Mouse (Mus musculus) heart, postnatal 4 days (tissue): ENCODE data around the gene Krtap2-4. TPM values are rescaled to one million over a fixed set of nuclear protein-coding genes. Genes with fewer than 3 reads are reported as not detected.
"Not testable (repeated sequence)": the region's sequence is repeated elsewhere in the genome, so short reads cannot be mapped to it uniquely, and the experiment has no call there.

Experiments
- DNase-seq: peaks from one replicate; pipeline ENCODE4 v3.0.0; 2021
- total RNA-seq, 2 experiments: library from RNA; stranded (reverse); gene quantifications; 2 replicates each; pipeline ENCODE4 v1.2.3; 2021

Krtap2-4 gene
- total RNA-seq = not detected

DNA sequence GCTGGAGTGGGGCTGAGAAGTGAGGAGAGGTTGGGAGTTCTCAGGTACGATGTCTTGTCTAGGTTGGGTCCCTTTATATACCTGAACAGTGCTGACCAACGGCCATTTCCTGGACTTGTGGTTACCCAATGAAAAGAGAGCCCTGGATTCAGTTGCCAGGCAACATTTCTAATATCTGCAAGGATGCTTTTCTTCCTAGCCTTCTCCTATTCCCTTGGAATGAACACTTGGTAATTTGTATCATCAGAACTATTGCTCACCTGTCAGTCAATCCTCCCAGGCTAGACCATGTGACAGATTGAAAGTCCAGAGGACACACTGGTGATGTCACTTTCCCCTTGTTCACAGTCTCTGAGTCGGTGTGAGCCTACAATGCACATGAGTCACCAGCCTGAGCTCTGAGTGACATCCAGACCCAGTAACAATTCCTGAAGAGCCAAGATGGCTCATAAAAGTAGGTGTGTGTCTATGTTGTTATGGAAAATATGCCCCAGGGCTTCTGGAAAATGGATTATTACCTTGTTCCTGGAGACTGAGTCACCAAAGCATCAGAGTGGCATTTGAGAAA lies at the start of gene Krtap2-4:
Gene Krtap2-4 (minus strand): TSS at position 51 of the 568 bp plus-strand sequence.
- no peak for DNase-seq

- no peak for DNase-seq
Measured at GRCm38 (mm10) chr11:99662802-99663201, 48.2 kb upstream of the Krtap2-4 start.

- DNase-seq = no peak
Measured at GRCm38 (mm10) chr11:99659256-99659655, 44.6 kb upstream of the Krtap2-4 start.

DNA sequence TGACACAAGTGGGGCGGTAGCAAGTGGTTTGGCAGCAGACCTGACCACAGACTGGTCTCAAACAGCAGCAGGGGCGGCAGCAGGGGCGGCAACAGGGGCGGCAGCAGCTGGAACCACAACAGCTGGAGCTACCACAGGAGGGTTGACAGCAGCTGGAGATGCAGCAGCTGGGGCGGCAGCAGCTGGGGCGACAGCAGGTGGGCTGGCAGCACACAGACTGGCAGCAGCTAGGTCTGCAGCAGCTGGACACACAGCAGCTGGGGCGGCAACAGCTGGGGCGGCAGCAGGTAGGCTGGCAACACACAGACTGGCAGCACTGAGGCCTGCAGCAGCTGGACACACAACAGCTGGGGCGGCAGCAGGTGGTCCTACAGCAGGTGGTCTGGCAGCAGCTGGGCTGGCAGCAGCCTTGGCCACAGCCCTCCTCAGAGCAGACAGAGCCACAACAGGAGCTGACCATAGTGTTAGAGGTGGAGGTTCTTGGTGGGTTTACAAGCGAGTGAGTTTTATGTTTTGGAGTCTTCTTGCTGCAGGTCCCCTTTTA lies 43.9 kb upstream of the Krtap2-4 start, which contains the start of gene Gm11563:
Gene Gm11563 (minus strand): TSS at position 494 of the 544 bp plus-strand sequence.
- DNase-seq = not testable (repeated sequence)

DNA sequence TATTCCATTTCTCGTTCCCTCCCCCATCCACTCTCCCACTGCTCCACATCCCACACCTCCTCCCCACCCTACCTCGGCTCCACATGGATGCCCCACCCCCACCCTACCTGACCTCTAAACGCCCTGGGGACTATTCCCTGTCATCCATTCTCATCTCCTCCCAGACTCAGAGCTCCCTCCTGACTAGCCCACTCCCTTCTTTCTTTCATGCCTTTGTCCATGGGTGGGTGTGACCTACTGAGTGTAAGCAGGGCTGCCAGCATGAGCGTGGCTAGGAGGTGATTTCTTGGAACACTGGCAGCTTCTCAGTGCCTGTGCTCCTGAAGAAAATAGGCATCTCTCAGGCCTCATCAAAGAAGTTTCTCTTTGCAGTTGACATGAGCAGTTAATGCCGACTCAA lies 42.4 kb upstream of the Krtap2-4 start:
- DNase-seq = no peak

GRCm38 (mm10) chr11:99650136-99650535 lies 35.5 kb upstream of the Krtap2-4 start, which contains the start of gene Gm11555:
TSS of gene Gm11555 (minus strand) at chr11:99650236.
- no peak for DNase-seq

GRCm38 (mm10) chr11:99646444-99646843 lies 31.8 kb upstream of the Krtap2-4 start:
- DNase-seq = no peak

GRCm38 (mm10) chr11:99644351-99644750 lies 29.7 kb upstream of the Krtap2-4 start:
- no peak for DNase-seq

DNA sequence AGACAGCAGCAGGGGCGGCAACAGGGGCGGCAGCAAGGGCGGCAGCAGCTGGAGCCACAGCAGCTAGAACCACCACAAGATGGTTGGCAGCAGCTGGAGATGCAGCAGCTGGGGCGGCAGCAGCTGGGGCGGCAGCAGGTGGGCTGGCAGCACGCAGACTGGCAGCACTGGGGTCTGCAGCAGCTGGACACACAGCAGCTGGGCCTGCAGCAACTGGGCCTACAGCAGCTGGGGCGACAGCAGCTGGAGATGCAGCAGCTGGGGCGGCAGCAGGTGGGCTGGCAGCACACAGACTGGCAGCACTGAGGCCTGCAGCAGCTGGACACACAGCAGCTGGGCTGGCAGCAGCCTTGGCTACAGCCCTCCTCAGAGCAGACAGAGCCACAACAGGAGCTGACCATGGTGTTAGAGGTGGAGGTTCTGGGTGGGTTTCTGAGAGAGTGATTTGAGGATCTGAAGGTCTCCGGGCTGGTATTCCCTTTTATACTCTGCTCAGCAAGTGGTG lies 29.0 kb upstream of the Krtap2-4 start, which contains the start of gene Krtap4-7:
Gene Krtap4-7 (minus strand): TSS at position 455 of the 505 bp plus-strand sequence.
- DNase-seq = not testable (repeated sequence)

DNA sequence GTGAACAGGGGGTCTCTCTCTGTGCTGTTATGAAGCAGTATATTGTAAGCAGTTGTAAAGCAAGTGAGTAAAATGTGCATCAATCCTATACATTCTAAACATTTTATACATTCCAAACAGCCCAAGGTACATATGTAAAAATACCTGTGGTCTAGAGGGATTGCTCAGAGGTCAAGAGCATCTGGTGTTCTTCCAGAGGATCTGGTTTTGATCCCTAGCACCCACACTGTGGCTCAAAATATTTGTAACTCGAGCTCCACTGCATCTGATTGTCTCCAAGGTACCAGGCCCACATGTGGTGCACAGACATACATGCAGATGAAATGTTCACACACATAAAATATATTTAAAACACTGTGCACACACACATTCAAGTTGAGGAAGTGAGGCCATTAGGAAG lies 26.3 kb upstream of the Krtap2-4 start:
- no peak for DNase-seq

DNA sequence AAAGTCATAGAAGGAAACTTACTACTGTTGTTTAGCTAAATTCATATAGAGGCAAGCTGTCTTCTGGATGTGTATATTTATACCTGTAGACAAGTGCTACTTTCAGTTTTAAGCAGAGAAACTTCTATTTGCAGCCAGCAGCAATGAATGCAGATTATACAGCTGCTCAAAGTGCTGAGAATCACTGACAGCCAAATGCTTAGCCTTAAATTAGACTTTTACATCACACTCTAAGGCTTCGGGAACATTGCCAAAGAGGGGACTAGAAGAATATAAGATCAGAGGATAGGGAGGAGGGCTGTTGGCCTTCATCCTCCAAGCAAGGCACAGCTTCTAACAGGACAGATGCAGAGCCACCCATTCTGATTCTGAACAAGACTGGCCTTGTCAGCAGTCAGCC lies 22.4 kb upstream of the Krtap2-4 start:
- DNase-seq = no peak

GRCm38 (mm10) chr11:99634653-99635134 lies 20.0 kb upstream of the Krtap2-4 start, which contains the start of gene Krtap4-2:
TSS of gene Krtap4-2 (minus strand) at chr11:99635084.
- no peak for DNase-seq

DNA sequence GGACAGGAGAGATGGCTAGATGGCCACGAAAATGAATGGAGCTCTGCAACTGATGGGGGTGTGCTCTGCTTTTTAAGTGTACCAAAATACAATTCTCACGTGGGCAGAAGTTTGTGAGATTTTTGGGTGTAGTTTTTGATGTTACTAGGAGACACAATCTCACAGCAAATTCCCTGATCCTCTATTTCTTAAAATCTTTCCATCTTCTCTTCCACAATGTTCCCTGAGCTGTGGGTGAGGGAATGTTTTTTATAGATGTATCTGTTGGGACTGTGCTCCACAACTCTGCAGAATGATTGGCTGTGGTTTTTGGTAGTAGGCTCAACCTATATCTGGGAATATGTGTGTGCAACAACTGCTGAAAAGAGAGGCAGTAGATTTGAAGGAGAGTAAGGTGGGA lies 18.6 kb upstream of the Krtap2-4 start:
- no peak for DNase-seq

- no peak for DNase-seq
Measured at GRCm38 (mm10) chr11:99630890-99631289, 16.2 kb upstream of the Krtap2-4 start.

DNA sequence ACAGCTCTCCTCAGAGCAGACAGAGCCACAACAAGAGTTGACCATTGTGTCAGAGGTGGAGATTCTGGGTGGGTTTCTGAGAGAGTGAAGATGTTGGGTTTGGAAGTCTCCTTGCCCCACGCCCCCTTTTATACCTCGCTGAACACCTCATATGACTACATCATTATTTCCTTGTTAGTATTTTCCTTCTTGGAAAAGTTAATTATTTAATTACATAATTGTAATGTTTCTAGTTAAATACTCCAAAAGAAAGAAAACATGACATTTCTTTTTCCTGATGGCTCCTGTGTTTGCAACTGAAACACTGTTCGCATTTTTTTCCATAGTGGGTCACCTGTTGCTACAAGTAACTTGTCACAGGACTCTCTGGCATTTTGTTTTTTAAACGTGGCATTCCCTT lies 13.5 kb upstream of the Krtap2-4 start, which contains the start of gene Krtap4-1:
Gene Krtap4-1 (minus strand): TSS at position 101 of the 400 bp plus-strand sequence.
- no peak for DNase-seq

DNA sequence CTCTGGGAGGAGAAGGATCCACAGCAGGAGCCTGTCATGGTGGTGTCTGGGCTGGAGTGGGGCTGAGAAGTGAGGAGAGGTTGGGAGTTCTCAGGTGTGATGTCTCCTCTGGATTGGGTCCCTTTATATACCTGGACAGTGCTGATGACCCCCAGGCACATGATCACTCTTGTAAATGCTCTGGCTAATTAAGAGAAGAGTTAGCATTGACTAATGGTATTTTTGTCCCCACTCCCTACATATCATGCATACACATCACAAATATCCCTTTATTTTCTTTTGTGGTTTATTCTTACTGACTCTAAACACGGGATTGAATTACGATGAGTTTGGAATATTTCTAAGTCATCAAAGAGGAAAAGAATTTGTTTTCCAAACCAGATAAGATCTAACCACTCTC lies 5.7 kb upstream of the Krtap2-4 start, which contains the start of gene Gm11562:
Gene Gm11562 (minus strand): TSS at position 101 of the 400 bp plus-strand sequence.
- DNase-seq = no peak

GRCm38 (mm10) chr11:99610089-99610488 lies 4.6 kb downstream of the Krtap2-4 start, which contains the start of gene Gm11937:
TSS of gene Gm11937 (minus strand) at chr11:99610189.
- not testable (repeated sequence) for DNase-seq

DNA sequence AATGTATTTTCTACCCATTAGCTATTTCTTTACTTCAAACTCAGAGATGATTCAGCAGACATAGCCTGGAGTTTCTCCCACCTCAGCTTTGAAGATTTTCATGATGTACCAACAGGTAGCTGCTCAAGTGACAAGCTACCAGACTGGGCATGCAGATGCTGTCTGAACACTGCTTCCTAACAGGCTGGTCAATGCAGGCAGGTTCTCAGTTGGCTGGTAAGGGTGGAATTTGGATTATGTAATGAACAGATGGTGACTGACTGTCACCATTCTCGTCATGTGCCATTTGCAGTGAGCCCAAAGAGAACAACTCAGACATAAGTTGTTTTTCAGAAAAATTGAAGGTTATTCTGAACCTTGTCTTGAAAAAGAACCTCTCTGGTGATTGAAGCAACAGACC lies 5.5 kb downstream of the Krtap2-4 start:
- DNase-seq = no peak

DNA sequence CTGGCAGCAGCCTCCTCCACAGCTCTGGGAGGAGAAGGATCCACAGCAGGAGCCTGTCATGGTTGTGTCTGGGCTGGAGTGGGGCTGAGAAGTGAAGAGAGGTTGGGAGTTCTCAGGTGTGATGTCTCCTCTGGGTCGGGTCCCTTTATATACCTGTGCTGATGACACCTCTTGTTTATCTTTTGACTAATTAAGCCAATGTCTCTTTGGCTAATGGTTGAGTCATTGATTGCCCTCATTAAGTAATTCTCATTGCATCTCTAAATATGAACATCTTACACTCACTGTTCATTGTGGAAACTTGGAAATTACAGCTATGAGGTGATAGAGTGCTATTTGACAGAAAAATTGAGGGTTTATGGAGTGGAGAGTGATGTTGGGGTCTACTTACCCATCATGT lies 11.4 kb downstream of the Krtap2-4 start, which contains the start of gene Gm11938:
Gene Gm11938 (minus strand): TSS at position 101 of the 400 bp plus-strand sequence.
- not testable (repeated sequence) for DNase-seq

DNA sequence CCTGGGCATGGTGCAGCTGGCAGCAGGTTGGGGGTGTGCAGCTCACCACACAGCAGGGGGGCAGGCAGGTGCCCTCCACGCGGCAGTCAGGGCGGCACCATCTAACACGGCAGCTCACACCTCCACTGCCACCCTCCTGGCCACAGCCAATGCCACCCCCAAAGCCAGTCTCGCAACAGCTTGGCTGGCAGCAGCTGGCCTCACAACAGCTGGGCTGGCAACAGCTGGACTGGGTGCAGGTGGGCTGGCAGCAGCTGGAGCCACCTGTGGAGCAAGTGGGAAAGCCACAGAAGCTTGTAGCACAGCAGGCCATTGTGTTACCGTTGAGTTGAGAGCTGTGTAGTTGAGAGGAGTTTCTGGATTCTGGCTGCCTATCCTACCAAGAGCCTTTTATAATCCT lies 16.9 kb downstream of the Krtap2-4 start, which contains the start of gene Krtap9-3:
Gene Krtap9-3 (minus strand): TSS at position 364 of the 400 bp plus-strand sequence.
- DNase-seq = not testable (repeated sequence)

DNA sequence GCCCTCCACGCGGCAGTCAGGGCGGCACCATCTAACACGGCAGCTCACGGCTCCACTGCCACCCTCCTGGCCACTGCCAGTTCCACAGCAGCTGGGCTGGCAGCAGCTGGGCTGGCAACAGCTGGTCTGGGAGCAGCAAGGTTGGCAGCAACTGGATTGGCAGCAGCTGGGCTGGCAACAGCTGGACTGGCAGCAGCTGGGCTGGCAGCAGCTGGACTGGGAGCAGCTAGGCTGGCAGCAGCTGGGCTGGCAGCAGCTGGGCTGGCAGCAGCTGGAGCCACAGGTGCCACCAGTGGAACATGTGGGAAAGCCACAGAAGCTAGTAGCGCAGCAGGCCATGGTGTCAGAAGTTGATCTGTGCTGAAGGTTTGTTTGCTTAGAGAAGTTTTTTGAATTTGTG lies 23.7 kb downstream of the Krtap2-4 start, which contains the start of gene Krtap1-3:
Gene Krtap1-3 (minus strand): TSS at position 359 of the 400 bp plus-strand sequence.
- no peak for DNase-seq

DNA sequence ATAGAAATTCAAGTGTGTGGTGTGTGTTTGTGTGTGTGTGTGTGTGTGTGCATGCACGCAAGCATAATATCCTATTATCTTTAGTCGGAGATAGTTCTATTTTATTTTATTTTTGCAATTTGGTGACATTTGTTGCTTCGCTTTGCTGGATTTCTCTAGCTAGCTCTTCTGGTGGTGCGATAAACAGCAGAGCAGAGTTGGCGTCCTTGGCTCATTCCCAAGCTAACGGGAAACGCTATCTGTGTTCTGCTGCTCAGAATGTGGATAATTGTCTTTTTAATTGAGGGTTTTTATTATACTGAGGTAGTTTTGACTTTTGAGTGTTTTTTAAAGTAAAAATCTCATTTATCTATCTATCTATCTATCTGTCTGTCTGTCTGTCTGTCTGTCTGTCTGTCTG lies 29.6 kb downstream of the Krtap2-4 start:
- no peak for DNase-seq

DNA sequence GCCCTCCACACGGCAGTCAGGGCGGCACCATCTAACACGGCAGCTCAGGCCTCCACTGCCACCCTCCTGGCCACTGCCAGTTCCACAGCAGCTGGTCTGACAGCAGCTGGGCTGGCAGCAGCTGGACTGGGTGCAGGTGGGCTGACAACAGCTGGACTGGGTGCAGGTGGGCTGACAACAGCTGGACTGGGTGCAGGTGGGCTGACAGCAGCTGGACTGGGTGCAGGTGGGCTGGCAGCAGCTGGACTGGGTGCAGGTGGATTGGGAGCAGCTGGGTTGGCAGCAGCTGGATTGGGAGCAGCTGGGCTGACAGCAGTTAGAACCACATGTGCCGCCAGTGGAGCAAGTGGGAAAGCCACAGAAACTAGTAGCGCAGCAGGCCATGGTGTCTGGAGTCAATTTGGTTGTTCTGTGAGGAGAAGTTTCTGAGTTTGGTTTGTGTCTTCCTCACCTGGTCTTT lies 31.4 kb downstream of the Krtap2-4 start, which contains the start of gene Krtap1-4:
Gene Krtap1-4 (minus strand): TSS at position 410 of the 460 bp plus-strand sequence.
- no peak for DNase-seq
